17 mouse cellular contexts compared by ENCODE assay signal in genomic region chr7:65873176-65873845, GRCm38 (mm10). TPM values are rescaled to one million over a fixed set of nuclear protein-coding genes. Genes with fewer than 3 reads are reported as not detected.
A peak's percentile ranks its signal among the peaks of the same experiment; 100 is the strongest.
DNase-seq lines count a peak whose midpoint lies in the region; ATAC-seq and TF ChIP-seq lines count a peak whose summit lies in the region.
"Had no signal": no experiment of that assay in that cellular context is flagged by ENCODE, and none has a peak within 500 bp of the region (broad histone marks: within the 10 kb centered on the region; RNA-seq: fewer than 3 reads in every experiment).

No protein-coding gene starts in this region.

- TF ChIP-seq CTCF in stomach, postnatal 0 days (IDR thresholded peaks at IDR 0.05; ENCODE audit: low read depth): no peak
- TF ChIP-seq CTCF in gastrocnemius, adult 2 months (IDR thresholded peaks at IDR 0.05): no peak

- no peak overlapping the region for H3K27ac ChIP-seq in lung, embryonic 15.5 days
- H3K27ac ChIP-seq in liver, embryonic 12.5 days: no peak overlapping the region
- no peak overlapping the region for H3K27ac ChIP-seq in stomach, postnatal 0 days (replicated peaks)
- H3K27ac ChIP-seq in gastrocnemius, adult 2 months: no peak overlapping the region

- no peak for TF ChIP-seq EP300 in stomach, postnatal 0 days (optimal IDR thresholded peaks at IDR 0.05)

- no peak for DNase-seq in lung, postnatal 25 days (ENCODE audit: low spot score)
- peak; percentile 58 for DNase-seq in adrenal gland, postnatal 14 days
- DNase-seq in stomach, postnatal 0 days (ENCODE audit: low spot score): peak; percentile 46
- no peak for DNase-seq in kidney, adult 18-20 months
- DNase-seq in gastrocnemius, adult 2 months: no peak
- DNase-seq: cerebellum, adult 9-11 months; gastrocnemius, postnatal 36 days; lung, embryonic 14.5 days; retina, postnatal 1 day; spleen, adult 18-20 months; thymus, adult 18-20 months had no signal

- ATAC-seq in lung, embryonic 15.5 days (ENCODE audit: borderline replicate concordance, extremely low read depth, low FRiP score, low TSS enrichment): peak; percentile 46; the same call in 1 of the 2 replicates
- peak; percentile 93 for ATAC-seq in liver, embryonic 12.5 days
- ATAC-seq in stomach, postnatal 0 days (ENCODE audit: low FRiP score, low TSS enrichment): peak; percentile 75
- ATAC-seq: forebrain, embryonic 14.5 days; hindbrain, embryonic 16.5 days; midbrain, embryonic 16.5 days; Patski had no signal

- H3K4me2 ChIP-seq in lung, embryonic 15.5 days: no peak overlapping the region
- peak overlapping the region; percentile 9; the same call in 1 of the 2 replicates for H3K4me2 ChIP-seq in liver, embryonic 12.5 days
- no peak overlapping the region for H3K4me2 ChIP-seq in stomach, postnatal 0 days (replicated peaks; ENCODE audit: low read depth)
- H3K4me2 ChIP-seq: lung, embryonic 14.5 days had no signal

- intact Hi-C loops in gastrocnemius, adult 2 months (cut with DNase I): loop anchor here (10.0 kb wide), 1 partner anchor 421 kb away; no protein-coding TSS in a partner anchor

- no peak overlapping the region for H3K9ac ChIP-seq in lung, embryonic 15.5 days
- no peak overlapping the region for H3K9ac ChIP-seq in liver, embryonic 12.5 days
- no peak overlapping the region for H3K9ac ChIP-seq in stomach, postnatal 0 days (ENCODE audit: low read length)
- H3K9ac ChIP-seq: lung, embryonic 14.5 days had no signal

- no peaks in the 10 kb centered on the region for H3K36me3 ChIP-seq in lung, embryonic 15.5 days
- H3K36me3 ChIP-seq in liver, embryonic 12.5 days: no peaks in the 10 kb centered on the region
- H3K36me3 ChIP-seq in stomach, postnatal 0 days (ENCODE audit: control insufficient read depth, insufficient read depth, low read length): no peaks in the 10 kb centered on the region

- 0 out of 2 replicates have a peak, but pooled peaks cover 5% of the 10 kb centered on the region for H3K4me1 ChIP-seq in lung, embryonic 15.5 days
- peaks cover 18% of the 10 kb centered on the region for H3K4me1 ChIP-seq in liver, embryonic 12.5 days
- no peaks in the 10 kb centered on the region for H3K4me1 ChIP-seq in stomach, postnatal 0 days (replicated peaks; ENCODE audit: control insufficient read depth, insufficient read depth)

- H3K4me3 ChIP-seq in lung, embryonic 15.5 days: no peak overlapping the region
- H3K4me3 ChIP-seq in liver, embryonic 12.5 days: no peak overlapping the region
- no peak overlapping the region for H3K4me3 ChIP-seq in stomach, postnatal 0 days (ENCODE audit: low read depth, low read length)
- no peak overlapping the region for H3K4me3 ChIP-seq in gastrocnemius, adult 2 months

- H3K27me3 ChIP-seq in lung, embryonic 15.5 days: peaks cover 3% of the 10 kb centered on the region; the same call in 1 of the 2 replicates
- H3K27me3 ChIP-seq in liver, embryonic 12.5 days (replicated peaks): no peaks in the 10 kb centered on the region
- no peaks in the 10 kb centered on the region for H3K27me3 ChIP-seq in stomach, postnatal 0 days (ENCODE audit: control insufficient read depth, insufficient read depth, low read length)
- H3K27me3 ChIP-seq: Patski had no signal

- 73% methylated on average over 6 of the region's 6 CpGs for WGBS in lung, embryonic 15.5 days
- 59% methylated on average over 6 of the region's 6 CpGs for WGBS in liver, embryonic 12.5 days (ENCODE audit: insufficient replicate concordance)
- 77% methylated on average over 6 of the region's 6 CpGs for WGBS in stomach, postnatal 0 days

- H3K9me3 ChIP-seq in lung, embryonic 15.5 days: no peaks in the 10 kb centered on the region
- H3K9me3 ChIP-seq in liver, embryonic 12.5 days (replicated peaks): no peaks in the 10 kb centered on the region
- no peaks in the 10 kb centered on the region for H3K9me3 ChIP-seq in stomach, postnatal 0 days (ENCODE audit: control insufficient read depth, low read length)

RNA-seq across cellular contexts. Expression of gene Pcsk6, which starts 11.8 kb away (rescaled TPM):
- 7.6 and 9.2 TPM in 2 replicates for polyA plus RNA-seq in lung, embryonic 15.5 days (2015; fragmentation: Nextera tagmentation; extraction: Ambion mirVana)
- total RNA-seq in adrenal gland, postnatal 14 days (2021): 32.1 and 32.7 TPM in 2 replicates
- polyA plus RNA-seq in liver, embryonic 12.5 days (2016; fragmentation: Nextera tagmentation; extraction: Ambion mirVana): 0.87 and 1.0 TPM in 2 replicates
- 7.0 and 12.0 TPM in 2 replicates for polyA plus RNA-seq in stomach, postnatal 0 days (2015; fragmentation: Nextera tagmentation; extraction: Ambion mirVana)
- total RNA-seq in gastrocnemius, adult 2 months (2021): 10 to 100 TPM; 17.7 to 20.8 TPM

Comparison
In these comparisons a context has a peak if more than half of its experiments do, and no peak if none do; other contexts are left out.
1. DNase-seq: peak in adrenal gland, postnatal 14 days (single experiment) and stomach, postnatal 0 days (single experiment); none in lung, postnatal 25 days (single experiment), kidney, adult 18-20 months (single experiment) and gastrocnemius, adult 2 months (single experiment).
2. Peak in every context shown above with its lines, with median percentiles within 50 percentile points of each other: ATAC-seq.